Mouse (Mus musculus): Measurements from ENCODE around the gene Fam3a.

GRCm38 (mm10) chrX:74408340-74408739 lies 15.3 kb upstream of the Fam3a start:
- no peak for TF ChIP-seq CTCF (IDR thresholded peaks at IDR 0.05; ENCODE audit: borderline replicate concordance, insufficient read depth, low read depth, low read length)
- TF ChIP-seq POLR2A (IDR thresholded peaks at IDR 0.05; ENCODE audit: borderline replicate concordance, insufficient read depth, low read length), result no peak
